Mouse (Mus musculus) layer of hippocampus, adult 18-20 months (tissue): ENCODE results near the gene Olfr25. TPM values are rescaled to one million over a fixed set of nuclear protein-coding genes. Genes with fewer than 3 reads are reported as not detected.

Source experiments
- DNase-seq, 2 experiments: peaks; one replicate each; pipeline ENCODE4 v3.0.0; 2022; ENCODE audit warnings: low spot score in 2 of 2
- long read RNA-seq: library from polyadenylated mRNA; stranded (forward); transcript quantifications from one replicate; pipeline ENCODE4 v2.0.0, GENCODE M21; 2021
- total RNA-seq, 2 experiments: library from RNA; stranded (reverse); gene quantifications; 2 replicates each; pipeline ENCODE4 v1.2.3; 2021

The Olfr25 gene
- total RNA-seq = not detected
- long read RNA-seq = 0 reads

- no peak for DNase-seq
These were observed at the start of gene Olfr25 for GRCm38 (mm10) chr9:38328760-38329159. Olfr25 (plus strand) TSS chr9:38329060.

GRCm38 (mm10) chr9:38290807-38291206 lies 38.1 kb upstream of the Olfr25 start, which contains the start of gene Olfr896-ps1:
Olfr896-ps1 (plus strand) TSS chr9:38291107.
- no peak for DNase-seq

- no peak for DNase-seq
These were observed 19.3 kb downstream of the Olfr25 start, which contains the start of gene Olfr898 for GRCm38 (mm10) chr9:38348111-38348510. Olfr898 (plus strand) TSS chr9:38348411.

- DNase-seq = no peak
These were observed 37.7 kb downstream of the Olfr25 start, which contains the start of gene Olfr250 for GRCm38 (mm10) chr9:38366596-38366995. Olfr250 (plus strand) TSS chr9:38366896.

GRCm38 (mm10) chr9:38376786-38377185 lies 47.9 kb downstream of the Olfr25 start, which contains the start of gene Olfr251:
Olfr251 (plus strand) TSS chr9:38377086.
- no peak for DNase-seq

Other genes with a start within 250 kb of the Olfr25 start
- not detected for gene Olfr887, start 245.0 kb upstream of the Olfr25 start, total RNA-seq
- gene Olfr888, start 220.9 kb upstream of the Olfr25 start, total RNA-seq = not detected
- not detected for gene Olfr889, start 213.9 kb upstream of the Olfr25 start, total RNA-seq
- not detected for gene Olfr890, start 186.5 kb upstream of the Olfr25 start, total RNA-seq
- gene Olfr891, start 148.2 kb upstream of the Olfr25 start, total RNA-seq = not detected
- gene Olfr893, start 120.7 kb upstream of the Olfr25 start, total RNA-seq = not detected
- not detected for gene Olfr894, start 111.0 kb upstream of the Olfr25 start, total RNA-seq
- not detected for gene Olfr143, start 76.3 kb upstream of the Olfr25 start, total RNA-seq
- gene Olfr895, start 61.2 kb upstream of the Olfr25 start, total RNA-seq = not detected
- not detected for gene Olfr896-ps1, start 38.0 kb upstream of the Olfr25 start, total RNA-seq
- gene Olfr898, start 19.4 kb downstream of the Olfr25 start, total RNA-seq = not detected
- gene Olfr250, start 37.8 kb downstream of the Olfr25 start, total RNA-seq = not detected
- not detected for gene Olfr251, start 48.0 kb downstream of the Olfr25 start, total RNA-seq
- not detected for gene Olfr147, start 72.6 kb downstream of the Olfr25 start, total RNA-seq
- gene Olfr901, start 100.4 kb downstream of the Olfr25 start, total RNA-seq = not detected
- not detected for gene Olfr902, start 118.6 kb downstream of the Olfr25 start, total RNA-seq
- not detected for gene Olfr904, start 134.1 kb downstream of the Olfr25 start, total RNA-seq
- not detected for gene Olfr905, start 142.0 kb downstream of the Olfr25 start, total RNA-seq
- not detected for gene Olfr906, start 158.0 kb downstream of the Olfr25 start, total RNA-seq
- not detected for gene Olfr907, start 166.7 kb downstream of the Olfr25 start, total RNA-seq
- not detected for gene Olfr911-ps1, start 192.5 kb downstream of the Olfr25 start, total RNA-seq
- not detected for gene Olfr910, start 208.8 kb downstream of the Olfr25 start, total RNA-seq